Mouse (Mus musculus): Measurements from ENCODE around the gene Acoxl.

Acoxl gene

GRCm38 (mm10) chr2:128137480-128138276, 299.0 kb downstream of the Acoxl start:
- in situ Hi-C loops (cut with MseI, MboI): no loop called here

- in situ Hi-C loops (cut with MseI, MboI): no loop called here
These were observed 300.2 kb downstream of the Acoxl start for GRCm38 (mm10) chr2:128138924-128139323.

- in situ Hi-C loops (cut with MseI, MboI): no loop called here
These were observed 301.1 kb downstream of the Acoxl start for GRCm38 (mm10) chr2:128139781-128140180.

- in situ Hi-C loops (cut with MseI, MboI): no loop called here
These were observed 301.5 kb downstream of the Acoxl start for GRCm38 (mm10) chr2:128140183-128140582.

- in situ Hi-C loops (cut with MseI, MboI): no loop called here
These were observed 305.3 kb downstream of the Acoxl start for GRCm38 (mm10) chr2:128143992-128144391.

- in situ Hi-C loops (cut with MseI, MboI): no loop called here
These were observed 306.8 kb downstream of the Acoxl start for GRCm38 (mm10) chr2:128145433-128145832.

- in situ Hi-C loops (cut with MseI, MboI): no loop called here
These were observed 310.9 kb downstream of the Acoxl start for GRCm38 (mm10) chr2:128149596-128149995.

- in situ Hi-C loops (cut with MseI, MboI): no loop called here
These were observed 313.5 kb downstream of the Acoxl start for GRCm38 (mm10) chr2:128152211-128152610.

- in situ Hi-C loops (cut with MseI, MboI): no loop called here
These were observed 314.3 kb downstream of the Acoxl start for GRCm38 (mm10) chr2:128152845-128153550.

- in situ Hi-C loops (cut with MseI, MboI): no loop called here
These were observed 314.9 kb downstream of the Acoxl start for GRCm38 (mm10) chr2:128153551-128153910.

GRCm38 (mm10) chr2:128155412-128156066, 316.9 kb downstream of the Acoxl start:
- in situ Hi-C loops (cut with MseI, MboI): no loop called here

- in situ Hi-C loops (cut with MseI, MboI): no loop called here
These were observed 317.4 kb downstream of the Acoxl start for GRCm38 (mm10) chr2:128156067-128156462.

GRCm38 (mm10) chr2:128156557-128157412, 318.1 kb downstream of the Acoxl start:
- in situ Hi-C loops (cut with MseI, MboI): no loop called here

- in situ Hi-C loops (cut with MseI, MboI): no loop called here
These were observed 320.2 kb downstream of the Acoxl start for GRCm38 (mm10) chr2:128158734-128159410.

GRCm38 (mm10) chr2:128159619-128160125, 321.0 kb downstream of the Acoxl start:
- in situ Hi-C loops (cut with MseI, MboI): no loop called here

- in situ Hi-C loops (cut with MseI, MboI): no loop called here
These were observed 324.5 kb downstream of the Acoxl start for GRCm38 (mm10) chr2:128163177-128163576.

GRCm38 (mm10) chr2:128166623-128167423, 328.1 kb downstream of the Acoxl start:
- in situ Hi-C loops (cut with MseI, MboI): no loop called here

- in situ Hi-C loops (cut with MseI, MboI): no loop called here
These were observed 329.3 kb downstream of the Acoxl start for GRCm38 (mm10) chr2:128167930-128168329.

- in situ Hi-C loops (cut with MseI, MboI): no loop called here
These were observed 330.8 kb downstream of the Acoxl start for GRCm38 (mm10) chr2:128169486-128169885.

- in situ Hi-C loops (cut with MseI, MboI): no loop called here
These were observed 331.3 kb downstream of the Acoxl start for GRCm38 (mm10) chr2:128169972-128170371.

Measured in mouse trophoblast stem cell (cell line).